Mouse (Mus musculus): ENCODE results near the gene Patj. TPM values are rescaled to one million over a fixed set of nuclear protein-coding genes. Genes with fewer than 3 reads are reported as not detected.

Gene Patj
- polyA plus RNA-seq, 1 experiment, result 22.3 TPM

- TF ChIP-seq MAX (IDR thresholded peaks at IDR 0.05; ENCODE audit: low read depth) (no peak), MYOG (IDR thresholded peaks at IDR 0.05; ENCODE audit: control insufficient read depth in 1 of 3, insufficient read depth in 1 of 3, insufficient read length in 2 of 3, low read depth in 2 of 3) (no peak), MYOD1 (IDR thresholded peaks at IDR 0.05; ENCODE audit: control insufficient read depth in 1 of 3, insufficient read length in 2 of 3, low read depth in 2 of 3) (no peak), TCF3 (IDR thresholded peaks at IDR 0.05; ENCODE audit: insufficient read length, low read depth) (no peak), POLR2AphosphoS2 (IDR thresholded peaks at IDR 0.05; ENCODE audit: insufficient read length, low read depth) (no peak), USF1 (IDR thresholded peaks at IDR 0.05; ENCODE audit: low read depth) (no peak), REST (IDR thresholded peaks at IDR 0.05; ENCODE audit: insufficient read depth, insufficient read length) (no peak), SRF (IDR thresholded peaks at IDR 0.05; ENCODE audit: control insufficient read depth, insufficient read length, low read depth) (no peak), CEBPB (IDR thresholded peaks at IDR 0.05; ENCODE audit: insufficient read depth, poor library complexity, severe bottlenecking) (no peak), POLR2A (IDR thresholded peaks at IDR 0.05; ENCODE audit: insufficient read length, low read depth) (no peak), TCF12 (IDR thresholded peaks at IDR 0.05; ENCODE audit: insufficient read depth, poor library complexity, severe bottlenecking) (no peak), E2F4 (IDR thresholded peaks at IDR 0.05; ENCODE audit: insufficient read depth) (no peak)
- no peaks in the 10 kb centered on the region for H3K79me2 ChIP-seq (ENCODE audit: control insufficient read depth, insufficient read depth)
- no peak overlapping the region for H3K4me2 ChIP-seq (ENCODE audit: low read depth)
- no peak overlapping the region for H3ac ChIP-seq (ENCODE audit: control insufficient read depth, insufficient read length)
- no peak overlapping the region for H3K4me3 ChIP-seq
- H3K36me3 ChIP-seq (ENCODE audit: control insufficient read depth, insufficient read depth), result no peaks in the 10 kb centered on the region
- no peaks in the 10 kb centered on the region for H3K27me3 ChIP-seq (ENCODE audit: control insufficient read depth, insufficient read depth, insufficient read length)
Observed at GRCm38 (mm10) chr4:98638731-98639130, 243.1 kb downstream of the Patj start.

GRCm38 (mm10) chr4:98653650-98654049, 258.1 kb downstream of the Patj start:
- Histone ChIP-seq H3K4me3 (no peak overlapping the region), H3K27me3 (ENCODE audit: control insufficient read depth, insufficient read depth, insufficient read length) (no peaks in the 10 kb centered on the region), H3ac (ENCODE audit: control insufficient read depth, insufficient read length) (no peak overlapping the region), H3K79me2 (ENCODE audit: control insufficient read depth, insufficient read depth) (no peaks in the 10 kb centered on the region), H3K36me3 (ENCODE audit: control insufficient read depth, insufficient read depth) (no peaks in the 10 kb centered on the region), H3K4me2 (ENCODE audit: low read depth) (no peak overlapping the region)
- TF ChIP-seq TCF3 (IDR thresholded peaks at IDR 0.05; ENCODE audit: insufficient read length, low read depth) (no peak), REST (IDR thresholded peaks at IDR 0.05; ENCODE audit: insufficient read depth, insufficient read length) (no peak), SRF (IDR thresholded peaks at IDR 0.05; ENCODE audit: control insufficient read depth, insufficient read length, low read depth) (no peak), MYOD1 (IDR thresholded peaks at IDR 0.05; ENCODE audit: control insufficient read depth in 1 of 3, insufficient read length in 2 of 3, low read depth in 2 of 3) (no peak), MAX (IDR thresholded peaks at IDR 0.05; ENCODE audit: low read depth) (no peak), TCF12 (IDR thresholded peaks at IDR 0.05; ENCODE audit: insufficient read depth, poor library complexity, severe bottlenecking) (no peak), MYOG (IDR thresholded peaks at IDR 0.05; ENCODE audit: control insufficient read depth in 1 of 3, insufficient read depth in 1 of 3, insufficient read length in 2 of 3, low read depth in 2 of 3) (no peak), E2F4 (IDR thresholded peaks at IDR 0.05; ENCODE audit: insufficient read depth) (no peak), POLR2AphosphoS2 (IDR thresholded peaks at IDR 0.05; ENCODE audit: insufficient read length, low read depth) (no peak), CEBPB (IDR thresholded peaks at IDR 0.05; ENCODE audit: insufficient read depth, poor library complexity, severe bottlenecking) (no peak), USF1 (IDR thresholded peaks at IDR 0.05; ENCODE audit: low read depth) (no peak), POLR2A (IDR thresholded peaks at IDR 0.05; ENCODE audit: insufficient read length, low read depth) (no peak)

- no peak overlapping the region for H3ac ChIP-seq (ENCODE audit: control insufficient read depth, insufficient read length)
- TF ChIP-seq CEBPB (IDR thresholded peaks at IDR 0.05; ENCODE audit: insufficient read depth, poor library complexity, severe bottlenecking), result no peak
- no peak for TF ChIP-seq REST (IDR thresholded peaks at IDR 0.05; ENCODE audit: insufficient read depth, insufficient read length)
- TF ChIP-seq MAX (IDR thresholded peaks at IDR 0.05; ENCODE audit: low read depth), result no peak
- no peak for TF ChIP-seq MYOG (IDR thresholded peaks at IDR 0.05; ENCODE audit: control insufficient read depth in 1 of 3, insufficient read depth in 1 of 3, insufficient read length in 2 of 3, low read depth in 2 of 3)
- TF ChIP-seq E2F4 (IDR thresholded peaks at IDR 0.05; ENCODE audit: insufficient read depth), result no peak
- no peak for TF ChIP-seq POLR2AphosphoS2 (IDR thresholded peaks at IDR 0.05; ENCODE audit: insufficient read length, low read depth)
- TF ChIP-seq TCF3 (IDR thresholded peaks at IDR 0.05; ENCODE audit: insufficient read length, low read depth), result no peak
- TF ChIP-seq SRF (IDR thresholded peaks at IDR 0.05; ENCODE audit: control insufficient read depth, insufficient read length, low read depth), result no peak
- no peak for TF ChIP-seq MYOD1 (IDR thresholded peaks at IDR 0.05; ENCODE audit: control insufficient read depth in 1 of 3, insufficient read length in 2 of 3, low read depth in 2 of 3)
- no peak for TF ChIP-seq TCF12 (IDR thresholded peaks at IDR 0.05; ENCODE audit: insufficient read depth, poor library complexity, severe bottlenecking)
- TF ChIP-seq POLR2A (IDR thresholded peaks at IDR 0.05; ENCODE audit: insufficient read length, low read depth), result no peak
- no peak overlapping the region for H3K4me3 ChIP-seq
Observed at GRCm38 (mm10) chr4:98654419-98654821, 258.8 kb downstream of the Patj start.

GRCm38 (mm10) chr4:98656759-98657158, 261.2 kb downstream of the Patj start:
- no peaks in the 10 kb centered on the region for H3K79me2 ChIP-seq (ENCODE audit: control insufficient read depth, insufficient read depth)
- H3K36me3 ChIP-seq (ENCODE audit: control insufficient read depth, insufficient read depth), result no peaks in the 10 kb centered on the region
- TF ChIP-seq POLR2AphosphoS2 (IDR thresholded peaks at IDR 0.05; ENCODE audit: insufficient read length, low read depth) (no peak), CEBPB (IDR thresholded peaks at IDR 0.05; ENCODE audit: insufficient read depth, poor library complexity, severe bottlenecking) (no peak), POLR2A (IDR thresholded peaks at IDR 0.05; ENCODE audit: insufficient read length, low read depth) (no peak), TCF12 (IDR thresholded peaks at IDR 0.05; ENCODE audit: insufficient read depth, poor library complexity, severe bottlenecking) (no peak), TCF3 (IDR thresholded peaks at IDR 0.05; ENCODE audit: insufficient read length, low read depth) (no peak), REST (IDR thresholded peaks at IDR 0.05; ENCODE audit: insufficient read depth, insufficient read length) (no peak), SRF (IDR thresholded peaks at IDR 0.05; ENCODE audit: control insufficient read depth, insufficient read length, low read depth) (no peak), MYOD1 (IDR thresholded peaks at IDR 0.05; ENCODE audit: control insufficient read depth in 1 of 3, insufficient read length in 2 of 3, low read depth in 2 of 3) (no peak), E2F4 (IDR thresholded peaks at IDR 0.05; ENCODE audit: insufficient read depth) (no peak), USF1 (IDR thresholded peaks at IDR 0.05; ENCODE audit: low read depth) (no peak), MAX (IDR thresholded peaks at IDR 0.05; ENCODE audit: low read depth) (no peak), MYOG (IDR thresholded peaks at IDR 0.05; ENCODE audit: control insufficient read depth in 1 of 3, insufficient read depth in 1 of 3, insufficient read length in 2 of 3, low read depth in 2 of 3) (no peak)
- H3K4me3 ChIP-seq, result no peak overlapping the region
- no peaks in the 10 kb centered on the region for H3K27me3 ChIP-seq (ENCODE audit: control insufficient read depth, insufficient read depth, insufficient read length)
- H3K4me2 ChIP-seq (ENCODE audit: low read depth), result no peak overlapping the region
- H3ac ChIP-seq (ENCODE audit: control insufficient read depth, insufficient read length), result no peak overlapping the region

More at GRCm38 (mm10) chr4:98654419-98654821, 258.8 kb downstream of the Patj start:
- Histone ChIP-seq H3K79me2 (ENCODE audit: control insufficient read depth, insufficient read depth) (no peaks in the 10 kb centered on the region), H3K27me3 (ENCODE audit: control insufficient read depth, insufficient read depth, insufficient read length) (no peaks in the 10 kb centered on the region), H3K36me3 (ENCODE audit: control insufficient read depth, insufficient read depth) (no peaks in the 10 kb centered on the region), H3K4me2 (ENCODE audit: low read depth) (no peak overlapping the region)
